Mouse (Mus musculus): ENCODE results near the gene Capn15. TPM values are rescaled to one million over a fixed set of nuclear protein-coding genes. Genes with fewer than 3 reads are reported as not detected.

Gene Capn15
- 1 to 10 TPM; 5.4 to 8.1 (median 6.8) TPM for total RNA-seq (2022)

GRCm38 (mm10) chr17:25985306-25986294 lies at the start of gene Capn15:
Capn15 (minus strand) TSS chr17:25985796.
- DNase-seq (ENCODE audit: low spot score), result peak; percentile 94

DNA sequence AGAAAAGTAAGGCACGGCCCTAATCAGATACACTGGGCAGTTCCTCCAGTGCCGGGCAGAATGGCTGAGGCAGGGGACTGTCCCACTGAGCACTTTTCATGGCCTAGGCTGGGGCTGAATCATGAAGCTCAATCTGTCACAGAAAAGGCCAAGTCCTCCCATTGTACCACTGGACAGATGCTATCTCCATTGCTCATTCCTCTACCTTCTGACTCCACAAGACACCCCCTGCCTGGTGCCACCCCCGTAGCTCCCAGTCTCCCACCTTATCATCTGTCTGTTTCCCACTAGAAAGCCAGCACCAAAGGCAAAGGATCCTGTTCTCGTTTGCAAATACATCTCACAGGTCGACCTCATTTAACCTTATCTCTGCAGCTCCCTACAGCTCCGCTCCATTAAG lies 46.4 kb upstream of the Capn15 start:
- DNase-seq (ENCODE audit: low spot score), result no peak

GRCm38 (mm10) chr17:26031583-26031982 lies 46.0 kb upstream of the Capn15 start:
- DNase-seq (ENCODE audit: low spot score), result no peak

DNA sequence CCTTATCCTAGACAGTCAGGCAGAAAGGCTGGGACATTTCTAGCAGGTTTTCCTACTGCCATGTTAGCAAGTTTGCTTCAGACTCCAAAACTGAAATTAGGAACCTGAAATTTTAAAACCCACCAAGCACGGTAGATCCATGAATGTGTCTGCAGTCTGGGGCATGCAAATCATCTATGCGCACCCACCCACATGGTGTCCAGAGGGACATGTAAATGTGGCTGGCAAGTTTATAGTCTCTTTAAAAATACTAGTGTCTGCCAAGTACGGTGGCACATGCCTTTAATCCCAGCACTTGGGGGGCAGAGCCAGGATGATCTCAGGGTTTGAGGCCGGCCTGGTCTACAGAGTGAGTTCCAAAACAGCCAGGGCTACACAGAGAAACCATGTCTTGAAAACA lies 42.7 kb upstream of the Capn15 start:
- no peak for DNase-seq (ENCODE audit: low spot score)

DNA sequence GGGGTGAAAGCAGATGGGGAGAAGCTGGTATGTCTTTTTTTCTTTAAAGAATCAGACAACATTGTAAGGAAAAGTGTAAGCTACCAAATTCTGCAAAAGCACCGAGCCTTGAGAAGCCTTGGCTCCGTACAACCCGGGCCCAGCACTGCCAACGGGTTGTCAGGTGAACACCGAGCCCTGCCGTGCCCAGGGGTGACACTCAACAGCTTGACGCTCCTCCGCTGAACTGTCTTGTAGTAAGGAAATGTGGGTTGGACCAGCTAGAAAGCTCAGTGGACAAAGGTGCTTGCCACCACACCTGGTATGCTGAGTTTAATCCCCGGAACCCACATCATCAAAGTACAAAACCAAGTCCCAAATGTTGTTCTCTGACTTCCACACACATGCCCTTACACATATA lies 39.1 kb upstream of the Capn15 start:
- DNase-seq (ENCODE audit: low spot score), result no peak

- no peak for DNase-seq (ENCODE audit: low spot score)
These were observed 38.4 kb upstream of the Capn15 start for GRCm38 (mm10) chr17:26023966-26024365.

- no peak for DNase-seq (ENCODE audit: low spot score)
These were observed 37.6 kb upstream of the Capn15 start for GRCm38 (mm10) chr17:26023181-26023580.

GRCm38 (mm10) chr17:26021728-26022341 lies 36.2 kb upstream of the Capn15 start:
- no peak for DNase-seq (ENCODE audit: low spot score)

DNA sequence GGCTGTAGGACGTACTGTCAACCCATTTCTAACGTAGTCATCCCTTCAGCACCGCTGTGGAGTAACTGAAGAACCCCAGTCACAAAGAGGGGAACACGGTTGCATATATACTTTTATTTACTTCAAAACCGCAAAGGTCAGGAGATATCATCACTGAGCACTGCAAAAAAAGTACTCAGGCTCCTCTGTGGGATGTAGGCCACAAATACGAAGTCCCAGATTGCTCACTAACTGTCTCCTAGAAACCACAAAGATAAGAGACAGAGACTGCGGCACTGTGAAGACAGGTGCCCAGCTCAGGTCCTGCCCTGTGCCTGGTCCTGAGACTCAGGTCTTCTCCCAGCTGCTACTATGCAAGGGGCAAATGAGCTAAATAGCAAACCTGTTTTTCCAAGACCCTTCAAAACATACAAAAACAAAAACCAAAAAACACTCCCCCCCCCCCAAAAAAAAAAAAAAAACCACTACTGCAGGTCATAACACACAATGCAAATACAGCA lies 35.3 kb upstream of the Capn15 start:
- no peak for DNase-seq (ENCODE audit: low spot score)

DNA sequence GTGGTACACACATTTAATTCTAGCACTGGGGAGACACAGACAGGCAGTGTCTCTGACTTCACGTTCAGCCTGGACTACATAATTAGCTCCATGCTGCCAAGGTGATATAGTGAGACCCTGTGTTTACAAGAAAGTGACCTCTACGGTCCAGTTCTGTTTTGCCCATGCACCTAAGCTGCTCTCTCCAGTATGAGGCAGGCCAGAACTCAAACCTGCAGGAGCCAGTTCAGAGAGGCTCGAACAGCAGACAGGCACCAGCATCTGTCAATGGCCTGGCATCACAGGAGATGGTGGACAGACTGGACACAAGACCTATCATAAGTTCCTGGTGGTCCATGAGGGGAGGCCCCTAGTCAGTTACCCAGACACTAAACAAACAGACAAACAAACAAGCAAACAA lies 32.8 kb upstream of the Capn15 start:
- DNase-seq (ENCODE audit: low spot score), result no peak

DNA sequence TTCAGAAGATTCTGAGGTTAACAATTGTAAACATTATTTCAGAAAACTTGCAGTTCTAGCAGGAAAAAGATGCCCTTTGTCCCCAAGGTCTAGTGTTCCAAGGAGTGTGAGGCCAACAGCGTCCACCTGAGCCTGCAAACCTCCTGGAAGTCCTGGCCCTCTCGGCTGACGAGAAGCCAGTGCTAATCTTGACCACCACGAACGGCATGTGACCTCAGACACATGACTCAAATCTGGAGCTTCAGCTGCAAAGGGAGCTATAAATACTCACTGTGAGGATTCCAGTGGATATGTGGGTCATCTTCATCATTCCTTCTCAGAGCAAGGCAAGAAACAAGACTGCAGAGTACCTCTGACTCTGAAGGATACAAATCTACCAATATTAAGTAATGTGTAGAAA lies 32.4 kb upstream of the Capn15 start:
- peak; percentile 62 for DNase-seq (ENCODE audit: low spot score)

DNA sequence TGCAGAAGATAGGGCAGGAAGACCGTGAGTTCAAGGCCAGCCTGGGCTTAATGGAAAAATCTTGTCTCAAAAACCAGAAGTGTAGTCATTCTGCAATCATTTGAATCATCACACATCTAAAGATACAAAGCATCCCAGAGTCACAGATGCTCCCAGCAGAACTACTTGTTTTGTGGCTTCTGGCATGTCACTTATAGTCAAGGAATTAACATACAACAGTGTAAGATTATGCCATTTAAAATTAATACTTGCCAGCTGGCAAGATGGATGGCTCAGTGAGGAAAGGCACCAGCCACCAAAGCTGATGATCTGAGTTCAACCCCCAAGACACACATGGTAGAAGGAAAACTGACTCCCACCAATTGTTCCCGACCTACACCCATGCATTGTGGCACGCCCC lies 31.4 kb upstream of the Capn15 start:
- DNase-seq (ENCODE audit: low spot score), result no peak

DNA sequence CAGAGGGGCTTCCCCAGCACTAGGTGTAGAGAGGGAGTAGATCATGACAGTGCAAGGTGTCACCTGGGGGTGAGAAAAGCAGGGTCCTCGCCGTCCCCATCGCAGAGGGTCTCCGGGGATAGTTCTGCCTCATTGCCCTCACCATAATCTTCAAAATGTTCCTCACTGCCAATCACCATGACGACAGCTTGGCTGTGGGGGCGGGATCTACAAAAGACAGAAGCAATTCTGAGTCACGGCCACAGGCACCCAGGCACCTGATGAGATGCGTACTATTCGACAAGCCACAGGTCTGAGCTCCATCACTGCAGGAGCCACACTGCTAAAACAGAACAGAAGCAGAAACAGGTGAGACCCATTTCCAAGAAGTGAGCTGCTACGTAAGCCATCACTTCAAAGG lies 28.1 kb upstream of the Capn15 start:
- DNase-seq (ENCODE audit: low spot score), result no peak

- DNase-seq (ENCODE audit: low spot score), result peak; percentile 68
These were observed 26.4 kb upstream of the Capn15 start for GRCm38 (mm10) chr17:26011841-26012460.

DNA sequence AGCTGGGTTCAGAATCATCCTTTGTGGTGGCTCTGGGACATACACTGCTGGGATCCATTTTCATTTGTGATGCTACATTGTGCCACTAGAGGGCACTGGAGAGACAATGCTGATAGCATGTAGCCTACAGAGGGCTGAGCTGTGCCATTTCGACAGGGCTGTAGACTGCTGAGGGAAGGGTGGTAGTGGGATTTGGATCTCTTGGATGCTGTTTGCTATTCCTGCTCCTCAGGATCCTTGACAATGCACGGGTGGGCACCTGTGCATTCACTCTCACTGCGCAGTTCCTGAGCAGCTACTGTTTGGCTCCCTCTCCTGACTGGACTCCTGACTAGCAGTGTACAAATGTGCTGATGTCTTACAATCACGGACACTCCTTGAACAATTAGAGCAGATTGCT lies 23.9 kb upstream of the Capn15 start:
- peak; percentile 81 for DNase-seq (ENCODE audit: low spot score)

DNA sequence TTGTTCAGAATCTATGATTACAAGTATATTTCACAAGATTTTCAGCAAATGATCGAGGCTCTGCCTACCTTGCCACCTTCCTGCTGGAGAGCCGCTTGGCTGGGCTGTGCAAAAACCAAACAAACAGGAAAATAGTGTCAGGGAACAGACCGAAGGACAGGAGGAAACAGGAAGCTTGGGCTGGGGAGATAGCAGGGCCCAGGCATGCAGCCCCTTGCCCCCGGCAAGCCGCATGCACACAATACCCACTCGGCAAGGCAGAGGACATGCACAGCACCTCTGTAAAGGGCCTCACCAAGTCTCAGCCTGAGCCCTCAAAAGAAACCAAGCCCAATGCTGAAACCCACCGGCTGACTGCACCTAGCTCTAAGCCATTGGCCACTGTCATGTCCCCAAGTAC lies 23.2 kb upstream of the Capn15 start:
- no peak for DNase-seq (ENCODE audit: low spot score)

DNA sequence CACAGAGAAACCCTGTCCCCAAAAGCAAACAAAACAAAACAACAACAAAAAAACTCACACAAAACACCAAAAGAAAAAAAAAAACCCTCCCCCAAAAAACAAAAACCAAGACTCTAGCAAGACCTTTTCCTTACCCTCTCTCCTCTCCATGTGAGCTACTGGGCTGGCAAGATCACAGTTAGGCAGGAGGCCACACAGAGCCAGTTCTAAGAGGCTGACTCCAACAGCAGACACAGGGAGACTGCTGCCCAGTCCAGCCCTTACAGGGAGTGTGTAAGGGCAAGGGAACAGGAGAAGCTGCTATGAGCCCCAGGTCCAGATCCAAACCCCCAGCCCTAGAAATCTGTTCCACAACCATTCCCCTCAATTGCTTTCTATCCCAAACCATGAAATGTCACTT lies 22.7 kb upstream of the Capn15 start:
- DNase-seq (ENCODE audit: low spot score), result no peak

GRCm38 (mm10) chr17:26007646-26008045 lies 22.1 kb upstream of the Capn15 start:
- no peak for DNase-seq (ENCODE audit: low spot score)

DNA sequence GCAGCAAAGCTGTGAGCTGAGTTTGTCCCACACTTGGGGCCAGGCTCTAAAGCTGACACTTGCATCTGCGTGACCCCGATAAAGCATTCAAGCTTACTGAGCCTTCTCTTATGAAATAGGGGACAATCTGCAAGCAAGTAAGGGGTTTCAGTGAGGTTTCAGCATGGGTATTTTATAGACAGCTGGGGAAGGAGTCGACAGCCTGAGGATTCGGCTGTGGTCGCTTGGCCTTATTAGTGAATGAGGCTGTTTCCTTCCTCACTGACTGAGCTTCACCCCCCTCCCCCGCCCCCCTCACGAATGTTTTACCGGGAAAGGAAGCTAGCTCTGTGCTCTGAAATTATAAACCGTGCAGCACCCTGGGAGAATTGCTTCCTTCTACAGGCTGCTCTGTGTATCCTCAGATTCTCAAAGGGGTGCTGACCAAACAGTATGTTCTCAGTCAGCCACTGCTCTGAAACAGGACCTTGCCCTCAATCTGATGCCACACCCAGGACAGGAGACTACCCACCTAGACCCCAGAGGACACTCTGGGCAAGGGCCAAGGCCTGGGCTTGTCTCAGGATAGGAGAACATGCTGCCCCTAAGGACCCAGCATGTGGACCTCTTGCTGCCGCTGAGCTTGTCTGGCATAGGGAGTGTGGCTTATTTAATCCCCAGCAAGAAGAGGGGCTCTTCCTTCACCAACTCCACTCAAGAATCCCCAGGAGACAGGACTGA lies 20.3 kb upstream of the Capn15 start:
- no peak for DNase-seq (ENCODE audit: low spot score)

GRCm38 (mm10) chr17:26004711-26005110 lies 19.1 kb upstream of the Capn15 start:
- no peak for DNase-seq (ENCODE audit: low spot score)

- DNase-seq (ENCODE audit: low spot score), result no peak
These were observed 18.3 kb upstream of the Capn15 start for GRCm38 (mm10) chr17:26003864-26004263.

DNA sequence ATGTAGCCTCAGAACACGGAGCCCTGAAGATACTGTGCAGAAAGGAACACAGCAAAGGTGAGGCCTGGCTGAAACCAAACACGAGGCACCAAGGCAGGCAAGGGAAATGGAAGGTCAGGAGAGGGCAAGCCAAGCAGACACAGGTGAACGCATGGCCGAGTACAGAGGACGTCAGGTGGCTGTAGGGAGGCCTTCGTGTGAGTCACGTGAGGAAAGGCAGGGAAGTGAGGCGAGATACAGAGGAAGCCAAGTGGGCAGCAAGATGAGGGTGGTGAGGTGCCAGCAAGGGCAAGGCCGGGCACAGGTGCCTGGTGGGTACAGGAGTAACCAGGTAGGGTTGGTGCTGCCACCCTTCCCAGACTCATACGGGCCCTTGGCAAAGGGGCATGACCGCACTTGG lies 12.8 kb upstream of the Capn15 start:
- no peak for DNase-seq (ENCODE audit: low spot score)

Data from heart, adult 8-10 months (tissue).